Mouse (Mus musculus): ENCODE measurements around the gene Plac9a. TPM values are rescaled to one million over a fixed set of nuclear protein-coding genes. Genes with fewer than 3 reads are reported as not detected.

Gene Plac9a
- polyA plus RNA-seq, 1 experiment from 2014 or later, result 13.2 TPM

GRCm38 (mm10) chr14:25846516-25846915, 56.4 kb downstream of the Plac9a start:
- WGBS, result 75% methylated on average over 8 of the region's 8 CpGs
- DNase-seq (ENCODE audit: low spot score), result no peak
- H3K36me3 ChIP-seq (ENCODE audit: insufficient read depth, low read length), result no peaks in the 10 kb centered on the region
- H3K4me2 ChIP-seq (replicated peaks; ENCODE audit: low read depth, low read length), result no peak overlapping the region
- no peak overlapping the region for H3K9ac ChIP-seq (replicated peaks; ENCODE audit: low read depth)
- no peaks in the 10 kb centered on the region for H3K27me3 ChIP-seq (replicated peaks; ENCODE audit: insufficient read depth, low read length)
- no peak for ATAC-seq
- H3K4me1 ChIP-seq (ENCODE audit: insufficient read depth, low read depth, low read length), result peaks cover 6% of the 10 kb centered on the region
- no peak overlapping the region for H3K4me3 ChIP-seq (ENCODE audit: low read depth, low read length)
- H3K9me3 ChIP-seq (ENCODE audit: low read length), result no peaks in the 10 kb centered on the region
- TF ChIP-seq CTCF (IDR thresholded peaks at IDR 0.05) (no peak), EP300 (IDR thresholded peaks at IDR 0.05) (no peak)
- H3K27ac ChIP-seq (ENCODE audit: low read length), result no peak overlapping the region

- H3K9me3 ChIP-seq (ENCODE audit: low read length), result no peaks in the 10 kb centered on the region
- ATAC-seq (no peak), DNase-seq (ENCODE audit: low spot score) (no peak)
- H3K9ac ChIP-seq (replicated peaks; ENCODE audit: low read depth), result no peak overlapping the region
- H3K27me3 ChIP-seq (replicated peaks; ENCODE audit: insufficient read depth, low read length), result no peaks in the 10 kb centered on the region
- H3K4me3 ChIP-seq (ENCODE audit: low read depth, low read length), result no peak overlapping the region
- 80% methylated on average over 6 of the region's 6 CpGs for WGBS
- H3K4me1 ChIP-seq (ENCODE audit: insufficient read depth, low read depth, low read length), result peaks cover 6% of the 10 kb centered on the region
- no peaks in the 10 kb centered on the region for H3K36me3 ChIP-seq (ENCODE audit: insufficient read depth, low read length)
- TF ChIP-seq EP300 (IDR thresholded peaks at IDR 0.05), result no peak
- no peak for TF ChIP-seq CTCF (IDR thresholded peaks at IDR 0.05)
- no peak overlapping the region for H3K4me2 ChIP-seq (replicated peaks; ENCODE audit: low read depth, low read length)
- H3K27ac ChIP-seq (ENCODE audit: low read length), result no peak overlapping the region
Measured at GRCm38 (mm10) chr14:25845832-25846383, 57.0 kb downstream of the Plac9a start.

GRCm38 (mm10) chr14:25844372-25844771, 58.5 kb downstream of the Plac9a start:
- Histone ChIP-seq H3K36me3 (ENCODE audit: insufficient read depth, low read length) (no peaks in the 10 kb centered on the region), H3K9ac (replicated peaks; ENCODE audit: low read depth) (no peak overlapping the region), H3K4me1 (ENCODE audit: insufficient read depth, low read depth, low read length) (peaks cover 6% of the 10 kb centered on the region), H3K4me3 (ENCODE audit: low read depth, low read length) (no peak overlapping the region), H3K27ac (ENCODE audit: low read length) (no peak overlapping the region), H3K9me3 (ENCODE audit: low read length) (no peaks in the 10 kb centered on the region), H3K4me2 (replicated peaks; ENCODE audit: low read depth, low read length) (no peak overlapping the region), H3K27me3 (replicated peaks; ENCODE audit: insufficient read depth, low read length) (no peaks in the 10 kb centered on the region)
- ATAC-seq (no peak), DNase-seq (ENCODE audit: low spot score) (no peak)
- 87% methylated on average over 4 of the region's 4 CpGs for WGBS
- TF ChIP-seq CTCF (IDR thresholded peaks at IDR 0.05) (no peak), EP300 (IDR thresholded peaks at IDR 0.05) (no peak)

GRCm38 (mm10) chr14:25842688-25843003, 60.3 kb downstream of the Plac9a start:
- TF ChIP-seq EP300 (IDR thresholded peaks at IDR 0.05) (no peak), CTCF (IDR thresholded peaks at IDR 0.05) (no peak)
- 3% methylated on average over 12 of the region's 12 CpGs for WGBS

GRCm38 (mm10) chr14:25841991-25842687, 60.8 kb downstream of the Plac9a start, which contains the start of gene Anxa11:
Anxa11 (plus strand) TSS chr14:25842156.
- H3K27ac ChIP-seq (ENCODE audit: low read length), result peak within 1 kb of the TSS; percentile 92
- whole genome bisulfite sequencing, result under 1% methylated on average over 54 of the region's 54 CpGs

More at GRCm38 (mm10) chr14:25842688-25843003, 60.3 kb downstream of the Plac9a start:
- ATAC-seq (no peak), DNase-seq (ENCODE audit: low spot score) (no peak)
- no peaks in the 10 kb centered on the region for H3K36me3 ChIP-seq (ENCODE audit: insufficient read depth, low read length)
- no peaks in the 10 kb centered on the region for H3K27me3 ChIP-seq (replicated peaks; ENCODE audit: insufficient read depth, low read length)
- peak overlapping the region; percentile 78 for H3K4me3 ChIP-seq (ENCODE audit: low read depth, low read length)
- peaks cover 6% of the 10 kb centered on the region for H3K4me1 ChIP-seq (ENCODE audit: insufficient read depth, low read depth, low read length)
- H3K9me3 ChIP-seq (ENCODE audit: low read length), result no peaks in the 10 kb centered on the region
- peak overlapping the region; percentile 78 for H3K9ac ChIP-seq (replicated peaks; ENCODE audit: low read depth)
- H3K4me2 ChIP-seq (replicated peaks; ENCODE audit: low read depth, low read length), result peak overlapping the region; percentile 91
- peak overlapping the region; percentile 92 for H3K27ac ChIP-seq (ENCODE audit: low read length)

GRCm38 (mm10) chr14:25841579-25841978, 61.3 kb downstream of the Plac9a start:
- peak overlapping the region; percentile 91 for H3K4me2 ChIP-seq (replicated peaks; ENCODE audit: low read depth, low read length)
- TF ChIP-seq EP300 (IDR thresholded peaks at IDR 0.05) (no peak), CTCF (IDR thresholded peaks at IDR 0.05) (no peak)
- ATAC-seq (no peak), DNase-seq (ENCODE audit: low spot score) (no peak)
- no peaks in the 10 kb centered on the region for H3K27me3 ChIP-seq (replicated peaks; ENCODE audit: insufficient read depth, low read length)
- no peaks in the 10 kb centered on the region for H3K9me3 ChIP-seq (ENCODE audit: low read length)
- no peaks in the 10 kb centered on the region for H3K36me3 ChIP-seq (ENCODE audit: insufficient read depth, low read length)
- H3K9ac ChIP-seq (replicated peaks; ENCODE audit: low read depth), result no peak overlapping the region
- H3K27ac ChIP-seq (ENCODE audit: low read length), result no peak overlapping the region
- WGBS, result 1% methylated on average over 4 of the region's 4 CpGs
- H3K4me1 ChIP-seq (ENCODE audit: insufficient read depth, low read depth, low read length), result peaks cover 6% of the 10 kb centered on the region
- H3K4me3 ChIP-seq (ENCODE audit: low read depth, low read length), result peak overlapping the region; percentile 78

More at GRCm38 (mm10) chr14:25841991-25842687, 60.8 kb downstream of the Plac9a start, which contains the start of gene Anxa11:
- H3K4me2 ChIP-seq (replicated peaks; ENCODE audit: low read depth, low read length), result peak within 1 kb of the TSS; percentile 91
- DNase-seq (ENCODE audit: low spot score) (peak; percentile 87), ATAC-seq (peak; percentile 95)
- peaks cover 6% of the 10 kb centered on the region for H3K4me1 ChIP-seq (ENCODE audit: insufficient read depth, low read depth, low read length)
- H3K9ac ChIP-seq (replicated peaks; ENCODE audit: low read depth), result peak within 1 kb of the TSS; percentile 78
- TF ChIP-seq EP300 (IDR thresholded peaks at IDR 0.05), result no peak
- TF ChIP-seq CTCF (IDR thresholded peaks at IDR 0.05), result no peak
- peak within 1 kb of the TSS; percentile 78 for H3K4me3 ChIP-seq (ENCODE audit: low read depth, low read length)
- H3K36me3 ChIP-seq (ENCODE audit: insufficient read depth, low read length), result no peaks in the 10 kb centered on the region
- H3K9me3 ChIP-seq (ENCODE audit: low read length), result no peaks in the 10 kb centered on the region
- no peaks in the 10 kb centered on the region for H3K27me3 ChIP-seq (replicated peaks; ENCODE audit: insufficient read depth, low read length)

Data from lung, postnatal 0 days (tissue).